Mouse (Mus musculus) embryonic facial prominence, embryonic 14.5 days (tissue): ENCODE measurements at regions not wholly inside any gene's neighbourhood (a gene's known extent, or its start where the extent isn't known, plus 50 kb on each side); places are given as distances from the start of the nearest gene placed in this dataset.
A peak's percentile ranks its signal among the peaks of the same experiment; 100 is the strongest.

Experiments
- ATAC-seq: fragments of 200-750 bp; cut with Nextera tagmentation; 2 replicates; pipeline ENCODE4 v1.8.0; 2017; ENCODE audit warnings: low read depth, moderate number of reproducible peaks, moderate TSS enrichment
- DNase-seq: peaks from one replicate; pipeline ENCODE4 v3.0.0-alpha.2; 2015; ENCODE audit warnings: low spot score
- H3K27ac ChIP-seq: fragments of 300-500 bp; sonication (generic); replicated peaks from 2 replicates; pipeline ENCODE4 v1.5.1; 2014; ENCODE audit warnings: low read depth, mild to moderate bottlenecking, low read length, moderate library complexity
- H3K27me3 ChIP-seq: fragments of 300-500 bp; sonication (generic); replicated peaks from 2 replicates; pipeline ENCODE4 v1.6.1; 2014; ENCODE audit warnings: low read length; ENCODE audit not compliant: control insufficient read depth, insufficient read depth
- H3K36me3 ChIP-seq: fragments of 300-500 bp; sonication (generic); 2 replicates; pipeline ENCODE4 v1.6.1; 2014; ENCODE audit warnings: low read length, mixed read lengths; ENCODE audit not compliant: control insufficient read depth, insufficient read depth
- H3K4me1 ChIP-seq: fragments of 300-500 bp; sonication (generic); 2 replicates; pipeline ENCODE4 v1.6.1; 2014; ENCODE audit warnings: antibody characterized with exemption, low read length; ENCODE audit not compliant: control insufficient read depth, insufficient read depth
- H3K4me2 ChIP-seq: fragments of 300-500 bp; sonication (generic); 2 replicates; pipeline ENCODE4 v1.6.1; 2014; ENCODE audit warnings: low read depth, mild to moderate bottlenecking, low read length, moderate library complexity, mixed read lengths
- H3K4me3 ChIP-seq: fragments of 300-500 bp; sonication (generic); 2 replicates; pipeline ENCODE4 v1.5.1; 2014; ENCODE audit warnings: low read depth, mild to moderate bottlenecking, low read length
- H3K9ac ChIP-seq: fragments of 300-500 bp; sonication (generic); 2 replicates; pipeline ENCODE4 v1.6.1; 2014; ENCODE audit warnings: low read depth, mild to moderate bottlenecking, low read length, moderate library complexity, mixed read lengths
- H3K9me3 ChIP-seq: fragments of 300-500 bp; sonication (generic); 2 replicates; pipeline ENCODE4 v1.6.1; 2016; ENCODE audit warnings: low read length; ENCODE audit not compliant: control insufficient read depth
- WGBS: fragments of 180-500 bp; shearing (Covaris S2); extraction: QIAGEN DNeasy Blood & Tissue Kit; methylation state at CpG from one replicate; pipeline ENCODE4 v1.1.7; 2014; 5-methylcytosine and 5-hydroxymethylcytosine counted together

- Histone ChIP-seq H3K4me3 (no peak overlapping the region), H3K4me1 (peaks cover 18% of the 10 kb centered on the region), H3K27ac (no peak overlapping the region), H3K4me2 (no peak overlapping the region), H3K9me3 (no peaks in the 10 kb centered on the region), H3K36me3 (no peaks in the 10 kb centered on the region), H3K27me3 (no peaks in the 10 kb centered on the region), H3K9ac (no peak overlapping the region)
- no peak; the same call in 1 of the 2 replicates for ATAC-seq
- WGBS, result 69% methylated on average over 3 of the region's 3 CpGs
- no peak for DNase-seq
Observed at GRCm38 (mm10) chr12:102057979-102058378, 70.6 kb upstream of the Slc24a4 start.

- Histone ChIP-seq H3K36me3 (no peaks in the 10 kb centered on the region), H3K4me3 (no peak overlapping the region), H3K4me1 (peaks cover 18% of the 10 kb centered on the region), H3K9ac (no peak overlapping the region), H3K27ac (no peak overlapping the region), H3K9me3 (no peaks in the 10 kb centered on the region), H3K4me2 (no peak overlapping the region), H3K27me3 (no peaks in the 10 kb centered on the region)
- ATAC-seq (peak; percentile 24; the same call in 1 of the 2 replicates), DNase-seq (no peak)
- 91% methylated on average over 3 of the region's 3 CpGs for WGBS
Observed at GRCm38 (mm10) chr12:102058428-102058827, 70.1 kb upstream of the Slc24a4 start.

- H3K27me3 ChIP-seq, result no peaks in the 10 kb centered on the region
- no peak overlapping the region for H3K4me3 ChIP-seq
- no peaks in the 10 kb centered on the region for H3K36me3 ChIP-seq
- H3K27ac ChIP-seq, result 0 out of 2 replicates have a peak overlapping the region, but pooled peaks have one; percentile 22
- H3K4me1 ChIP-seq, result peaks cover 18% of the 10 kb centered on the region
- DNase-seq (peak; percentile 71), ATAC-seq (peak; percentile 62; the same call in 1 of the 2 replicates)
- no peaks in the 10 kb centered on the region for H3K9me3 ChIP-seq
- 29% methylated on average over 5 of the region's 5 CpGs for WGBS
- H3K9ac ChIP-seq, result no peak overlapping the region
- no peak overlapping the region for H3K4me2 ChIP-seq
Observed at GRCm38 (mm10) chr12:102061096-102061495, 67.4 kb upstream of the Slc24a4 start.

GRCm38 (mm10) chr12:102061657-102062614, 66.6 kb upstream of the Slc24a4 start:
- ATAC-seq, result no peak
- no peak overlapping the region for H3K4me2 ChIP-seq
- H3K36me3 ChIP-seq, result no peaks in the 10 kb centered on the region
- H3K4me1 ChIP-seq, result peaks cover 18% of the 10 kb centered on the region
- 0 out of 2 replicates have a peak overlapping the region, but pooled peaks have one; percentile 22 for H3K27ac ChIP-seq
- no peaks in the 10 kb centered on the region for H3K27me3 ChIP-seq
- 53% methylated on average over 7 of the region's 7 CpGs for WGBS
- DNase-seq, result peak; percentile 30
- H3K4me3 ChIP-seq, result no peak overlapping the region
- no peaks in the 10 kb centered on the region for H3K9me3 ChIP-seq
- no peak overlapping the region for H3K9ac ChIP-seq

- no peak overlapping the region for H3K4me3 ChIP-seq
- peaks cover 18% of the 10 kb centered on the region for H3K4me1 ChIP-seq
- H3K9ac ChIP-seq, result no peak overlapping the region
- no peak for DNase-seq
- H3K9me3 ChIP-seq, result no peaks in the 10 kb centered on the region
- WGBS, result 67% methylated on average over 7 of the region's 7 CpGs
- no peaks in the 10 kb centered on the region for H3K27me3 ChIP-seq
- H3K36me3 ChIP-seq, result no peaks in the 10 kb centered on the region
- no peak for ATAC-seq
- H3K27ac ChIP-seq, result no peak overlapping the region
- H3K4me2 ChIP-seq, result no peak overlapping the region
Observed at GRCm38 (mm10) chr12:102062648-102063047, 65.9 kb upstream of the Slc24a4 start.

- Histone ChIP-seq H3K9me3 (no peaks in the 10 kb centered on the region), H3K4me2 (no peak overlapping the region), H3K27ac (no peak overlapping the region), H3K27me3 (no peaks in the 10 kb centered on the region), H3K36me3 (no peaks in the 10 kb centered on the region), H3K4me3 (no peak overlapping the region), H3K9ac (no peak overlapping the region), H3K4me1 (peaks cover 18% of the 10 kb centered on the region)
- no peak for DNase-seq
- WGBS, result 82% methylated on average over 6 of the region's 6 CpGs
- ATAC-seq, result no peak
Observed at GRCm38 (mm10) chr12:102063211-102063610, 65.3 kb upstream of the Slc24a4 start.

- H3K4me3 ChIP-seq, result no peak overlapping the region
- peak overlapping the region; percentile 33; the same call in 1 of the 2 replicates for H3K27ac ChIP-seq
- ATAC-seq (peak; percentile 66; the same call in 1 of the 2 replicates), DNase-seq (peak; percentile 75)
- H3K36me3 ChIP-seq, result no peaks in the 10 kb centered on the region
- no peak overlapping the region for H3K9ac ChIP-seq
- H3K4me2 ChIP-seq, result no peak overlapping the region
- WGBS, result 31% methylated on average over 5 of the region's 5 CpGs
- H3K9me3 ChIP-seq, result no peaks in the 10 kb centered on the region
- H3K27me3 ChIP-seq, result no peaks in the 10 kb centered on the region
- H3K4me1 ChIP-seq, result peaks cover 18% of the 10 kb centered on the region
Observed at GRCm38 (mm10) chr12:102064710-102065325, 63.7 kb upstream of the Slc24a4 start.

GRCm38 (mm10) chr12:102067685-102068084, 60.8 kb upstream of the Slc24a4 start:
- WGBS, result 84% methylated on average over 7 of the region's 7 CpGs
- ATAC-seq, result no peak
- no peaks in the 10 kb centered on the region for H3K9me3 ChIP-seq

More at GRCm38 (mm10) chr12:102067685-102068084, 60.8 kb upstream of the Slc24a4 start:
- no peak overlapping the region for H3K4me3 ChIP-seq
- no peak overlapping the region for H3K27ac ChIP-seq
- no peak overlapping the region for H3K9ac ChIP-seq
- no peak overlapping the region for H3K4me2 ChIP-seq
- no peaks in the 10 kb centered on the region; the same call in 1 of the 2 replicates for H3K4me1 ChIP-seq
- no peaks in the 10 kb centered on the region for H3K36me3 ChIP-seq
- H3K27me3 ChIP-seq, result no peaks in the 10 kb centered on the region
- no peak for DNase-seq
